Mouse (Mus musculus): ENCODE data around the gene Ints13.

- no peak for TF ChIP-seq POLR2A (IDR thresholded peaks at IDR 0.05; ENCODE audit: borderline replicate concordance, control insufficient read depth, low read depth, low read length)
- TF ChIP-seq CTCF (IDR thresholded peaks at IDR 0.05; ENCODE audit: control insufficient read depth, insufficient read depth, low read length), result no peak
These were observed 46.9 kb downstream of the Ints13 start for GRCm38 (mm10) chr6:146530769-146531168.

Data from bone marrow, adult 2 months (tissue).